Mouse (Mus musculus): ENCODE data around the gene Gli1. TPM values are rescaled to one million over a fixed set of nuclear protein-coding genes. Genes with fewer than 3 reads are reported as not detected.
"Not testable (repeated sequence)": the region's sequence is repeated elsewhere in the genome, so short reads cannot be mapped to it uniquely, and the experiment has no call there.

Gene Gli1
- polyA plus RNA-seq, 1 experiment = 10.4 TPM

GRCm38 (mm10) chr10:127322669-127323068 is 19.1 kb downstream of the Gli1 start:
- no peak for TF ChIP-seq POLR2A (IDR thresholded peaks at IDR 0.05; ENCODE audit: low read depth, low read length)
- peak overlapping the region; percentile 69 for H3K27ac ChIP-seq (ENCODE audit: insufficient read depth, low read depth, low read length)
- peaks cover 15% of the 10 kb centered on the region for H3K4me1 ChIP-seq (ENCODE audit: control insufficient read depth, insufficient read depth, insufficient read length, low read length)
- no peaks in the 10 kb centered on the region for H3K36me3 ChIP-seq (ENCODE audit: control insufficient read depth, insufficient read depth, low read length)
- 41% methylated on average over 4 of the region's 4 CpGs for WGBS
- peak overlapping the region; percentile 57 for H3K4me3 ChIP-seq (ENCODE audit: low read depth, low read length)
- peaks cover 16% of the 10 kb centered on the region; the same call in 1 of the 2 replicates for H3K27me3 ChIP-seq (ENCODE audit: control insufficient read depth, insufficient read depth, low read length)

GRCm38 (mm10) chr10:127322178-127322577 is 19.6 kb downstream of the Gli1 start:
- peak overlapping the region; percentile 69 for H3K27ac ChIP-seq (ENCODE audit: insufficient read depth, low read depth, low read length)
- no peak for TF ChIP-seq POLR2A (IDR thresholded peaks at IDR 0.05; ENCODE audit: low read depth, low read length)
- no peaks in the 10 kb centered on the region for H3K36me3 ChIP-seq (ENCODE audit: control insufficient read depth, insufficient read depth, low read length)
- H3K27me3 ChIP-seq (ENCODE audit: control insufficient read depth, insufficient read depth, low read length) = peaks cover 14% of the 10 kb centered on the region; the same call in 1 of the 2 replicates
- peak overlapping the region; percentile 57 for H3K4me3 ChIP-seq (ENCODE audit: low read depth, low read length)
- 72% methylated on average over 13 of the region's 13 CpGs for WGBS
- peaks cover 15% of the 10 kb centered on the region for H3K4me1 ChIP-seq (ENCODE audit: control insufficient read depth, insufficient read depth, insufficient read length, low read length)

GRCm38 (mm10) chr10:127321621-127322020 is 20.2 kb downstream of the Gli1 start, which contains the start of gene Arhgap9:
TSS of gene Arhgap9 (plus strand) at chr10:127321964.
- 76% methylated on average over 3 of the region's 3 CpGs for WGBS
- Histone ChIP-seq H3K4me1 (ENCODE audit: control insufficient read depth, insufficient read depth, insufficient read length, low read length) (peaks cover 12% of the 10 kb centered on the region), H3K4me3 (ENCODE audit: low read depth, low read length) (peak within 1 kb of the TSS; percentile 57), H3K27ac (ENCODE audit: insufficient read depth, low read depth, low read length) (peak within 1 kb of the TSS; percentile 69), H3K36me3 (ENCODE audit: control insufficient read depth, insufficient read depth, low read length) (no peaks in the 10 kb centered on the region), H3K27me3 (ENCODE audit: control insufficient read depth, insufficient read depth, low read length) (peaks cover 9% of the 10 kb centered on the region; the same call in 1 of the 2 replicates)
- TF ChIP-seq POLR2A (IDR thresholded peaks at IDR 0.05; ENCODE audit: low read depth, low read length) (no peak), CTCF (IDR thresholded peaks at IDR 0.05; ENCODE audit: extremely low read depth, insufficient read length, insufficient replicate concordance, low read depth, low read length) (no peak)

GRCm38 (mm10) chr10:127319969-127320368 is 21.8 kb downstream of the Gli1 start:
- no peak for TF ChIP-seq POLR2A (IDR thresholded peaks at IDR 0.05; ENCODE audit: low read depth, low read length)
- no peak for TF ChIP-seq CTCF (IDR thresholded peaks at IDR 0.05; ENCODE audit: extremely low read depth, insufficient read length, insufficient replicate concordance, low read depth, low read length)
- Histone ChIP-seq H3K27ac (ENCODE audit: insufficient read depth, low read depth, low read length) (no peak overlapping the region), H3K36me3 (ENCODE audit: control insufficient read depth, insufficient read depth, low read length) (no peaks in the 10 kb centered on the region), H3K4me3 (ENCODE audit: low read depth, low read length) (no peak overlapping the region), H3K27me3 (ENCODE audit: control insufficient read depth, insufficient read depth, low read length) (no peaks in the 10 kb centered on the region; the same call in 1 of the 2 replicates), H3K4me1 (ENCODE audit: control insufficient read depth, insufficient read depth, insufficient read length, low read length) (peaks cover 2% of the 10 kb centered on the region; the same call in 1 of the 2 replicates)
- 72% methylated on average over 7 of the region's 7 CpGs for WGBS

- H3K36me3 ChIP-seq (ENCODE audit: control insufficient read depth, insufficient read depth, low read length) = no peaks in the 10 kb centered on the region
- no peaks in the 10 kb centered on the region for H3K4me1 ChIP-seq (ENCODE audit: control insufficient read depth, insufficient read depth, insufficient read length, low read length)
- TF ChIP-seq POLR2A (IDR thresholded peaks at IDR 0.05; ENCODE audit: low read depth, low read length) (no peak), CTCF (IDR thresholded peaks at IDR 0.05; ENCODE audit: extremely low read depth, insufficient read length, insufficient replicate concordance, low read depth, low read length) (no peak)
- WGBS = 55% methylated on average over 4 of the region's 4 CpGs
- H3K4me3 ChIP-seq (ENCODE audit: low read depth, low read length) = no peak overlapping the region
- no peaks in the 10 kb centered on the region for H3K27me3 ChIP-seq (ENCODE audit: control insufficient read depth, insufficient read depth, low read length)
- no peak overlapping the region for H3K27ac ChIP-seq (ENCODE audit: insufficient read depth, low read depth, low read length)
Observed at GRCm38 (mm10) chr10:127318009-127318408, 23.8 kb downstream of the Gli1 start.

- Histone ChIP-seq H3K27me3 (ENCODE audit: control insufficient read depth, insufficient read depth, low read length) (no peaks in the 10 kb centered on the region), H3K4me1 (ENCODE audit: control insufficient read depth, insufficient read depth, insufficient read length, low read length) (no peaks in the 10 kb centered on the region), H3K36me3 (ENCODE audit: control insufficient read depth, insufficient read depth, low read length) (no peaks in the 10 kb centered on the region), H3K4me3 (ENCODE audit: low read depth, low read length) (no peak overlapping the region), H3K27ac (ENCODE audit: insufficient read depth, low read depth, low read length) (no peak overlapping the region)
- TF ChIP-seq CTCF (IDR thresholded peaks at IDR 0.05; ENCODE audit: extremely low read depth, insufficient read length, insufficient replicate concordance, low read depth, low read length) (no peak), POLR2A (IDR thresholded peaks at IDR 0.05; ENCODE audit: low read depth, low read length) (no peak)
- WGBS = 76% methylated on average over 2 of the region's 2 CpGs
Observed at GRCm38 (mm10) chr10:127317277-127317676, 24.5 kb downstream of the Gli1 start.

- H3K27ac ChIP-seq (ENCODE audit: insufficient read depth, low read depth, low read length); H3K27me3 ChIP-seq (ENCODE audit: control insufficient read depth, insufficient read depth, low read length); H3K4me1 ChIP-seq (ENCODE audit: control insufficient read depth, insufficient read depth, insufficient read length, low read length); H3K4me3 ChIP-seq (ENCODE audit: low read depth, low read length); H3K36me3 ChIP-seq (ENCODE audit: control insufficient read depth, insufficient read depth, low read length): not testable (repeated sequence)
- 71% methylated on average over 1 of the region's 1 CpGs for WGBS
Observed at GRCm38 (mm10) chr10:127314950-127315349, 26.8 kb downstream of the Gli1 start.

GRCm38 (mm10) chr10:127313516-127313915 is 28.3 kb downstream of the Gli1 start:
- not testable (repeated sequence) for H3K27me3 ChIP-seq (ENCODE audit: control insufficient read depth, insufficient read depth, low read length); H3K4me3 ChIP-seq (ENCODE audit: low read depth, low read length); H3K4me1 ChIP-seq (ENCODE audit: control insufficient read depth, insufficient read depth, insufficient read length, low read length); H3K36me3 ChIP-seq (ENCODE audit: control insufficient read depth, insufficient read depth, low read length); H3K27ac ChIP-seq (ENCODE audit: insufficient read depth, low read depth, low read length)
- 91% methylated on average over 5 of the region's 5 CpGs for WGBS

All from small intestine, adult 2 months (tissue).